Mouse (Mus musculus): ENCODE data around the gene Apof. TPM values are rescaled to one million over a fixed set of nuclear protein-coding genes. Genes with fewer than 3 reads are reported as not detected.
"Not testable (repeated sequence)": the region's sequence is repeated elsewhere in the genome, so short reads cannot be mapped to it uniquely, and the experiment has no call there.

The Apof gene
- polyA plus RNA-seq, 1 experiment from 2014 or later: not detected

- ATAC-seq (ENCODE audit: insufficient number of reproducible peaks, low FRiP score, low TSS enrichment, low read depth): no peak
- Histone ChIP-seq H3K4me2 (replicated peaks) (no peak overlapping the region), H3K27me3 (no peaks in the 10 kb centered on the region), H3K4me1 (no peaks in the 10 kb centered on the region), H3K9ac (no peak overlapping the region), H3K36me3 (peaks cover 71% of the 10 kb centered on the region), H3K27ac (replicated peaks) (no peak overlapping the region), H3K9me3 (replicated peaks) (no peaks in the 10 kb centered on the region), H3K4me3 (replicated peaks) (no peak overlapping the region)
- 85% methylated on average over 6 of the region's 6 CpGs for WGBS
These were observed 12.5 kb downstream of the Apof start for GRCm38 (mm10) chr10:128280943-128281342.

GRCm38 (mm10) chr10:128281682-128282081, 13.2 kb downstream of the Apof start:
- H3K4me3 ChIP-seq (replicated peaks): no peak overlapping the region
- H3K36me3 ChIP-seq: peaks cover 73% of the 10 kb centered on the region
- ATAC-seq (ENCODE audit: insufficient number of reproducible peaks, low FRiP score, low TSS enrichment, low read depth): no peak
- no peaks in the 10 kb centered on the region for H3K9me3 ChIP-seq (replicated peaks)
- no peaks in the 10 kb centered on the region for H3K27me3 ChIP-seq
- no peak overlapping the region for H3K4me2 ChIP-seq (replicated peaks)
- no peak overlapping the region for H3K9ac ChIP-seq
- WGBS: 92% methylated on average over 14 of the region's 14 CpGs
- H3K4me1 ChIP-seq: no peaks in the 10 kb centered on the region
- H3K27ac ChIP-seq (replicated peaks): no peak overlapping the region

- peaks cover 72% of the 10 kb centered on the region for H3K36me3 ChIP-seq
- ATAC-seq (ENCODE audit: insufficient number of reproducible peaks, low FRiP score, low TSS enrichment, low read depth): no peak
- no peak overlapping the region for H3K27ac ChIP-seq (replicated peaks)
- H3K9ac ChIP-seq: no peak overlapping the region
- H3K4me2 ChIP-seq (replicated peaks): no peak overlapping the region
- H3K4me1 ChIP-seq: no peaks in the 10 kb centered on the region
- WGBS: 86% methylated on average over 20 of the region's 20 CpGs
- no peak overlapping the region for H3K4me3 ChIP-seq (replicated peaks)
- no peaks in the 10 kb centered on the region for H3K27me3 ChIP-seq
- H3K9me3 ChIP-seq (replicated peaks): no peaks in the 10 kb centered on the region
These were observed 14.5 kb downstream of the Apof start for GRCm38 (mm10) chr10:128282886-128283450.

GRCm38 (mm10) chr10:128283604-128284579, 15.4 kb downstream of the Apof start:
- ATAC-seq (ENCODE audit: insufficient number of reproducible peaks, low FRiP score, low TSS enrichment, low read depth): no peak
- Histone ChIP-seq H3K4me3 (replicated peaks) (no peak overlapping the region), H3K27me3 (no peaks in the 10 kb centered on the region), H3K9me3 (replicated peaks) (no peaks in the 10 kb centered on the region), H3K9ac (no peak overlapping the region), H3K4me2 (replicated peaks) (no peak overlapping the region), H3K36me3 (peaks cover 73% of the 10 kb centered on the region), H3K27ac (replicated peaks) (no peak overlapping the region), H3K4me1 (no peaks in the 10 kb centered on the region)
- 60% methylated on average over 31 of the region's 31 CpGs for WGBS

- not testable (repeated sequence) for ATAC-seq (ENCODE audit: insufficient number of reproducible peaks, low FRiP score, low TSS enrichment, low read depth); H3K4me2 ChIP-seq (replicated peaks); H3K4me3 ChIP-seq (replicated peaks); H3K27ac ChIP-seq (replicated peaks); H3K4me1 ChIP-seq; H3K27me3 ChIP-seq; H3K9ac ChIP-seq; H3K9me3 ChIP-seq (replicated peaks)
- 75% methylated on average over 1 of the region's 1 CpGs for WGBS
- peaks cover 44% of the 10 kb centered on the region; the same call in 1 of the 2 replicates for H3K36me3 ChIP-seq
These were observed 22.1 kb downstream of the Apof start for GRCm38 (mm10) chr10:128290594-128290993.

GRCm38 (mm10) chr10:128296370-128297090, 28.1 kb downstream of the Apof start:
- Histone ChIP-seq H3K36me3 (peaks cover 13% of the 10 kb centered on the region; the same call in 1 of the 2 replicates), H3K4me2 (replicated peaks) (no peak overlapping the region), H3K4me1 (no peaks in the 10 kb centered on the region), H3K9ac (no peak overlapping the region), H3K4me3 (replicated peaks) (no peak overlapping the region), H3K9me3 (replicated peaks) (no peaks in the 10 kb centered on the region), H3K27ac (replicated peaks) (no peak overlapping the region), H3K27me3 (no peaks in the 10 kb centered on the region)
- no peak for ATAC-seq (ENCODE audit: insufficient number of reproducible peaks, low FRiP score, low TSS enrichment, low read depth)
- 78% methylated on average over 13 of the region's 13 CpGs for WGBS

GRCm38 (mm10) chr10:128297221-128297620, 28.8 kb downstream of the Apof start:
- no peak overlapping the region for H3K9ac ChIP-seq
- no peaks in the 10 kb centered on the region for H3K9me3 ChIP-seq (replicated peaks)
- H3K27me3 ChIP-seq: no peaks in the 10 kb centered on the region
- no peak overlapping the region for H3K4me3 ChIP-seq (replicated peaks)
- H3K27ac ChIP-seq (replicated peaks): no peak overlapping the region
- peaks cover 2% of the 10 kb centered on the region for H3K4me1 ChIP-seq
- 77% methylated on average over 4 of the region's 4 CpGs for WGBS
- no peak for ATAC-seq (ENCODE audit: insufficient number of reproducible peaks, low FRiP score, low TSS enrichment, low read depth)
- H3K4me2 ChIP-seq (replicated peaks): no peak overlapping the region
- peaks cover 6% of the 10 kb centered on the region; the same call in 1 of the 2 replicates for H3K36me3 ChIP-seq

- WGBS: 63% methylated on average over 11 of the region's 11 CpGs
- no peak overlapping the region for H3K9ac ChIP-seq
- no peak overlapping the region for H3K27ac ChIP-seq (replicated peaks)
- H3K4me3 ChIP-seq (replicated peaks): no peak overlapping the region
- H3K27me3 ChIP-seq: no peaks in the 10 kb centered on the region
- H3K4me1 ChIP-seq: peaks cover 6% of the 10 kb centered on the region
- ATAC-seq (ENCODE audit: insufficient number of reproducible peaks, low FRiP score, low TSS enrichment, low read depth): no peak
- peaks cover 2% of the 10 kb centered on the region; the same call in 1 of the 2 replicates for H3K36me3 ChIP-seq
- no peaks in the 10 kb centered on the region for H3K9me3 ChIP-seq (replicated peaks)
- H3K4me2 ChIP-seq (replicated peaks): no peak overlapping the region
These were observed 29.2 kb downstream of the Apof start for GRCm38 (mm10) chr10:128297622-128298021.

- H3K9me3 ChIP-seq (replicated peaks): no peaks in the 10 kb centered on the region
- H3K9ac ChIP-seq: no peak overlapping the region
- H3K27ac ChIP-seq (replicated peaks): no peak overlapping the region
- peaks cover 7% of the 10 kb centered on the region for H3K4me1 ChIP-seq
- H3K36me3 ChIP-seq: no peaks in the 10 kb centered on the region
- WGBS: 50% methylated on average over 6 of the region's 6 CpGs
- no peaks in the 10 kb centered on the region for H3K27me3 ChIP-seq
- H3K4me3 ChIP-seq (replicated peaks): no peak overlapping the region
- ATAC-seq (ENCODE audit: insufficient number of reproducible peaks, low FRiP score, low TSS enrichment, low read depth): no peak
- no peak overlapping the region for H3K4me2 ChIP-seq (replicated peaks)
These were observed 29.8 kb downstream of the Apof start for GRCm38 (mm10) chr10:128298243-128298642.

- 78% methylated on average over 11 of the region's 11 CpGs for WGBS
- Histone ChIP-seq H3K4me3 (replicated peaks) (no peak within 1 kb of the TSS), H3K27ac (replicated peaks) (no peak within 1 kb of the TSS), H3K27me3 (no peaks in the 10 kb centered on the region), H3K9ac (no peak within 1 kb of the TSS), H3K4me2 (replicated peaks) (no peak within 1 kb of the TSS), H3K4me1 (peaks cover 8% of the 10 kb centered on the region), H3K36me3 (no peaks in the 10 kb centered on the region), H3K9me3 (replicated peaks) (no peaks in the 10 kb centered on the region)
- no peak for ATAC-seq (ENCODE audit: insufficient number of reproducible peaks, low FRiP score, low TSS enrichment, low read depth)
These were observed 30.3 kb downstream of the Apof start, which contains the start of gene Il23a for GRCm38 (mm10) chr10:128298702-128299171. Gene Il23a, minus strand, starts transcription at chr10:128298752.

GRCm38 (mm10) chr10:128302357-128302756, 33.9 kb downstream of the Apof start:
- 28% methylated on average over 3 of the region's 3 CpGs for WGBS

More at GRCm38 (mm10) chr10:128302357-128302756, 33.9 kb downstream of the Apof start:
- Histone ChIP-seq H3K4me1 (peaks cover 16% of the 10 kb centered on the region), H3K4me2 (replicated peaks) (peak overlapping the region; percentile 63), H3K27ac (replicated peaks) (peak overlapping the region; percentile 96), H3K36me3 (no peaks in the 10 kb centered on the region), H3K27me3 (no peaks in the 10 kb centered on the region), H3K4me3 (replicated peaks) (peak overlapping the region; percentile 60), H3K9ac (peak overlapping the region; percentile 70), H3K9me3 (replicated peaks) (no peaks in the 10 kb centered on the region)
- no peak for ATAC-seq (ENCODE audit: insufficient number of reproducible peaks, low FRiP score, low TSS enrichment, low read depth)
